Mouse (Mus musculus): ENCODE results near the gene Arcn1.

DNA sequence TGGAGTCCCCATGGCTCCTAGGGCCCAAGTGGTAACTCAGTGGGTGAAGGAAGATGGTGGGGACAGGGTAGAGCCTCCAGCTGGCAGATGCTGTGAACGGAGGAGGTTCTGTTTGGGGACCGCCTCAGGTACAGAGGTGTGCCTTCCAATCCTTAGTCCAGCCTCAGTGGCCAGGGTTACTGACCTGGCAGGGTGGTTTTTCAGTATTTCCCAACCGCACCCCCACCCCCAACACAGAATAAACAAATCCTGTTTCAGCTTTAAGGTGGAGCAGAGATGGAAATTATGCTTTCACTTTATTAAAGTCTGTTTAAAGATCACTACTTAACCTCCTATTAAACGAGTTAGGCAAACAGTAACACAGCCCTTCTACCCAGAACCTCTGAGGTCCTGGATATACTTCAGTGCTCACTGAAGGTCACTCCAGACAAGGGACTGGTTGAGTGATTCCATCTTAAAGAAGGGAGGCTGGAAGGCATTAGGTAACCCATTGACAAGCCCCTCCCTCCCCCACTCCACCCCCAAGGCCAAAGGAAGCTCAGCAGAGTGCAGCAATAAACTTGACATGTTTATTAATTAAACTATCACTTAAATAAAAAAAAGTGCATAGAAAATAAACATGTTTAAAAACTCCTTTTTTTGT, 35.3 kb upstream of the Arcn1 start, which contains the start of gene Ttc36:
- TF ChIP-seq CTCF (IDR thresholded peaks at IDR 0.05; ENCODE audit: control insufficient read depth, insufficient read depth, insufficient read length): no peak
- TF ChIP-seq MYOD1 (IDR thresholded peaks at IDR 0.05; ENCODE audit: control insufficient read depth, insufficient read length, low read depth): no peak
- no peak for TF ChIP-seq MAX (IDR thresholded peaks at IDR 0.05)
- no peak for TF ChIP-seq CEBPB (IDR thresholded peaks at IDR 0.05; ENCODE audit: low read depth)

All from C2C12 (cell line).